Comparison of ENCODE assay signal across 1 mouse cellular context in the genomic region with DNA sequence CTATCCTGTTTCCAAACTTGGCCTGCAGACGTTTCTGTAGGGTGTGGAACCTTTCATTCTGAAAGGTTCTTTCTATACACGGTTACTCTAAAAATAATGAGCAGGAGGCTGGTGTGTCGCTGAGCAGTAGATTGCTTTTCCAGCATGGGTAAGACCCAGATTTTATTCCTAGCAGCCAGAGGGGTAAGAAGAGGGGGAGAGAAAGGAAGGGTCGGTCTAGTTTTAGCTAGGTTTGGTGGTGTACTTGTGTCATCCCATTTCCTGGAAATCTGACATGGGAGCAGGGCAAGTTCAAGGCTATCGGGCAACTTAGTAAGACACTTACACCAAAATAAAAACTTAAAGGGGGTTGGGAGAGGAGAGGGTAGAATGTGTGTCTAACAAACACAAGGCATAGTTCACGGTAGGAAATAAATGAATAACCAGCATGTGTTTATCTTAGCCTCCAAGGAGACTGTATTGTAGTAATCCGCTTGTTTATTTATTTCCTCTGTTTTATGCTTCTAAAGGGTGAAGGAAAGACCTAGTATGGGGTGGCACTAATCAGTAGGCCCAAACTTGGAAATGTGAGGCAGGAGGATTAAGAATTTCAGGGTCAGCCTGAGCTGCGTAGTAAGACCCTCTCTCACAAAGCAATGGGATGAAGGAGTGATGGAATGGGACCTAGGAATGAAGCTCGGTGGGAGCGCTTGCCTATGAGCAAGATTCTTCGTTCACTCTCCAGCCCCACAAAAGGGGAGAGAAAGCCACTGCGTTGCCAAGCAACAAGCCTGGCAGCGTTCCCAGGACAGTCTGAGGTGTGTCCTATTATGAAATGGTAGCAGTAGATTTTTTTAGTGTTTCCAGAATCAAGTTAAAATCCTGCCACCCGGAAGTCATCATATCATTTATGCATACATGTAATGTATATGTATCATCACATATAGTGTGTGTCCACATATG.
TF ChIP-seq lines count a peak whose summit lies in the region.

No protein-coding gene starts in this region.

TF ChIP-seq in MEL, 35 proteins besides CTCF, POLR2A, EP300 and RAD21:
- TF ChIP-seq MAX (IDR thresholded peaks at IDR 0.05; ENCODE audit: low read length), result no peak
- TF ChIP-seq CHD2 (IDR thresholded peaks at IDR 0.05; ENCODE audit: low read length), result no peak
- no peak for TF ChIP-seq ZMIZ1 (IDR thresholded peaks at IDR 0.05; ENCODE audit: low read depth, low read length)
- TF ChIP-seq BHLHE40 (IDR thresholded peaks at IDR 0.05; ENCODE audit: borderline replicate concordance, low read depth, low read length), result no peak
- no peak for TF ChIP-seq HCFC1 (IDR thresholded peaks at IDR 0.05; ENCODE audit: low read depth, low read length)
- no peak for TF ChIP-seq USF1 (IDR thresholded peaks at IDR 0.05; ENCODE audit: low read depth, low read length)
- no peak for TF ChIP-seq MEF2A (IDR thresholded peaks at IDR 0.05; ENCODE audit: extremely low read depth, insufficient replicate concordance, low read depth, low read length, poor library complexity, severe bottlenecking)
- no peak for TF ChIP-seq GATA1 (IDR thresholded peaks at IDR 0.05; ENCODE audit: low read depth, low read length)
